Mouse (Mus musculus) brain, embryonic 14.5 days (tissue): Measurements from ENCODE around the gene Muc1. TPM values are rescaled to one million over a fixed set of nuclear protein-coding genes. Genes with fewer than 3 reads are reported as not detected.

Experiments used
- DNase-seq: peaks from one replicate; pipeline ENCODE4 v3.0.0-alpha.2; 2011; ENCODE audit warnings: low read depth
- CTCF ChIP-seq: fragments of 200-500 bp; IDR thresholded peaks from 2 replicates; pipeline ENCODE4 v1.5.1; 2012; ENCODE audit warnings: inconsistent platforms, mild to moderate bottlenecking, moderate library complexity, borderline replicate concordance; ENCODE audit not compliant: insufficient read depth, insufficient read length; ENCODE audit errors: extremely low read depth
- POLR2A ChIP-seq: fragments of 200-500 bp; IDR thresholded peaks from 2 replicates; pipeline ENCODE4 v1.6.1; 2012; ENCODE audit warnings: mild to moderate bottlenecking, inconsistent platforms, borderline replicate concordance; ENCODE audit not compliant: poor library complexity, insufficient read depth, insufficient read length, severe bottlenecking; ENCODE audit errors: extremely low read depth
- polyA plus RNA-seq: library from polyadenylated mRNA; depleted of rRNA; stranded (reverse); fragments of >200 nt; gene quantifications from 2 replicates; pipeline ENCODE4 v1.2.3, GENCODE M21; 2012

Muc1 gene
- polyA plus RNA-seq, 1 experiment: 9.3 TPM

DNA sequence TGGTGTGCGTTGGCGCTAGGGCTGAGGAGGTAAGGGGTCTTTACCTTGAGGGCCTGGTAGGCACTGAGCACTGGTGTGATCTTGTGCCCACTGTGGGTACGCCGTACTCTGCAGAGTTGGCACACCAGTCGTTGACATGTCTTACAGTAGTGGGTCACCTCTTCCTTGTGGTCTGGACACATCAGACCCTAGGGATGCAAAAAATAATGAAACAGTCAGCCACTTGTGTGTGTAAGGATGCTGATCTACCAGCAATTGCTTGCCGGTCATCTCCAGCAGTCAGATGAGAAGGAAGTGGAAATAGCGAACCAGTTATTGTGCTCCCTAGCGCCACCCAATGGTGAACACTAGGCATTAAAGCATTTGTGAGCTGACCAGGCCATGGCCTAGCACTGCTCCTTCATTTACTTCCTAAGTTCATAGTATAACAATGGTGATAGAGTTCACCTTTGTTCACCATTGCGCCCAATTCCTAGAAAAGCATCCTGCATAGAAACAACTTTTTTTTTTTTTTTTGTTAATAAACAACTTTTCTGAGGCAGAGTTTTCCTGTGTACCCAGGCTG lies 13.6 kb downstream of the Muc1 start:
- no peak for TF ChIP-seq POLR2A
- peak; percentile 70; the same call in 1 of the 2 replicates for TF ChIP-seq CTCF
- DNase-seq: peak; percentile 69

- peak; percentile 66 for DNase-seq
- TF ChIP-seq CTCF (peak; percentile 56; the same call in 1 of the 2 replicates), POLR2A (no peak)
Observed at GRCm38 (mm10) chr3:89243609-89244008, 14.8 kb downstream of the Muc1 start.

DNA sequence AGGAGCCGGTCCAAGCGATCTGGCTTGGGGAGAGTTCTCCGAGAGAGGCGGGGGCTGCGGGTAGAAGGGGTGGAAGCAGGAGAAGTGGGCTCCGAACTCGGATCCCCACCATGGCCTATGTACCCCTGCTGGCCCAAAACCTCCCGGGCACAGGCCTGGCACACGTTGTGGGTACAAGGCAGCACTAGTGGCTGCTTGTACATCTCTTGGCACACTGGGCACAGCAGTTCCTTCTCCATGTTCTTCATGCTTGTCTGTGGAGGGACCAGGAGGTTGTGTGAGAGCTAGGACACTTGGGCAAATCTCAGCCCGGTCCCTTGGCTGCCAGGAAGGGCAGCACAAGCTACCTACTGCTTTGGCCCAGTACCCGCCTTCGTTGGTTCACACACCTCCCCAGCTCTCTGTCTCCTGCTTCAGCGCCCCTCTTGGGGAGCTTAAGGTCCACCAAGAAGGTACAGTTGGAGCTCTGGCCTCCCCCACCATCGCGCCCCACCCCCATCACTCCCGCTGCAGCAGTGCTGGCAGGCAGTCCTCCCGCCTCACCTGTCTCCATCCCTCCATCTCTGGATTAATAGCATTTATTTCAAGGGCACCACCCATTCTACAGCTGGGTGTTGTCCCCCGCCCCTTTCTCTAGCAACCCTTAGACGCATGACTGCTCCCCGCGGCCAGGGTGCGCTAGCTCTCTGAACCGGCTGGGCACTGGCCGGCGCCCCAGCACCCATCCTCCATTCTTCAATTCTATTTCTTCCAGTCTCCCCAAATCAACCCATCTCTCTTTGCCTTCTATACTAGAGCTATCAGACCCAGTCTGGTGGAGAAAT lies 15.5 kb downstream of the Muc1 start:
- DNase-seq: peak; percentile 31
- TF ChIP-seq CTCF (peak; percentile 31; the same call in 1 of the 2 replicates), POLR2A (no peak)

- TF ChIP-seq POLR2A (peak; percentile 18; the same call in 1 of the 2 replicates), CTCF (no peak)
- peak; percentile 96 for DNase-seq
Observed at GRCm38 (mm10) chr3:89244982-89245687, 16.3 kb downstream of the Muc1 start.

DNA sequence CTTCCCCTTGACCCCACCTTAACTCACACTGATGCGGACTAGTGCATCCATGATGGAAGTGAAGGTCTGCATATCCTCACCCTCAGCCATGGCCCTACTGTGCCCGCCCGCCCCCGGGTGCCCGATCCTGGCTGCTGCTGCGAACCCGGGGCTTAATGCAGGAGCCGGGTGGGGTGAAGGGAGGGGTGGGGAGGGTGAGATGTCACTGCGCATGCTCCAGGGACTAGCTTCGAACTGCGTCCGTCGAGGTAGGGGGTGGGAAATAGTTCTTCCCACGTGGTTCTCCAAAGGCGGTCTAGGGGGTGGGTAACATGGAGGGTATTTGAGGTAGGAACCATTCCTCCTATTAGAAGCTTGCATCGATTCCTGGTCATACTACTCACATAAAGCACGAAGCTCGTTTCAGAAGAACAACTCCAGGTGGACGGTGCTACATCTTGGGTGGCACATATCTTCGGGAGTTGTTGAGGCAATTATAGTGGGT lies 16.9 kb downstream of the Muc1 start, which contains the start of gene Krtcap2:
Krtcap2 (plus strand) TSS at position 279 of the 484 bp plus-strand sequence.
- TF ChIP-seq CTCF: no peak
- no peak for TF ChIP-seq POLR2A
- DNase-seq: peak; percentile 94

GRCm38 (mm10) chr3:89246261-89247100 lies 17.6 kb downstream of the Muc1 start, which contains the start of gene Trim46:
Gene Trim46 (minus strand): TSS chr3:89246309.
- DNase-seq: peak; percentile 97
- TF ChIP-seq POLR2A: peak; percentile 18; the same call in 1 of the 2 replicates
- peak; percentile 96 for TF ChIP-seq CTCF

- TF ChIP-seq POLR2A: no peak
- TF ChIP-seq CTCF: no peak
- DNase-seq: no peak
Observed at GRCm38 (mm10) chr3:89247466-89247865, 18.6 kb downstream of the Muc1 start.

DNA sequence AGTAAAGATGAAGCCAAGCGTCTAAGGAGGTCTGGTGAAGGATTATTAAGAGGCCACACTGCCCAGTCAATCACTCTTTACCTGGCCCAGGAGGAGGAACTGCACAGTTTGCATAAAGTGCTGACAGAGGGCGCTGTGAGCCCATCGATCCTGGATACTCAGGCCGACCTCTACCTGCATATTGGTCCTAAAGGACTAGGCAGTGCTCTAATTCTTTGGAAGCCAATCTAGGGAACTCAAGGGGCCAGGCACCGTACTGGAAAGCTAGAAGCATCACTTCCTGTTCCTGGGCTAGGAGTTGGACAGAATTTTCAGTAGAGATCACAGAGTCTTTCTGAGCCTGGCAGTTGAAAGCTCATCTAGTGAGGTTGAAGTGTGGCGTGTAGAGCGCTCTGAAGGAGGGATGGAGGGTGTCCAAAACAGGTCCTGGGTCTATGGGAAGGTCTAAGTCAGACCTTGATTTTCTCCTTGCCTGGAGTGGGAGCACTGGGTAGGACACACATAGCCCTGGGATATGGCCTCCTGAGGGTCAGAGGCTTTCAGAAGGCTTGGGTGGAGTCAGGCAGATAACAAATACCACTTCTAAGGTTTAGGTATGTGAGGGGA lies 21.7 kb downstream of the Muc1 start:
- peak; percentile 62 for DNase-seq
- TF ChIP-seq POLR2A: no peak
- TF ChIP-seq CTCF: peak; percentile 63

DNA sequence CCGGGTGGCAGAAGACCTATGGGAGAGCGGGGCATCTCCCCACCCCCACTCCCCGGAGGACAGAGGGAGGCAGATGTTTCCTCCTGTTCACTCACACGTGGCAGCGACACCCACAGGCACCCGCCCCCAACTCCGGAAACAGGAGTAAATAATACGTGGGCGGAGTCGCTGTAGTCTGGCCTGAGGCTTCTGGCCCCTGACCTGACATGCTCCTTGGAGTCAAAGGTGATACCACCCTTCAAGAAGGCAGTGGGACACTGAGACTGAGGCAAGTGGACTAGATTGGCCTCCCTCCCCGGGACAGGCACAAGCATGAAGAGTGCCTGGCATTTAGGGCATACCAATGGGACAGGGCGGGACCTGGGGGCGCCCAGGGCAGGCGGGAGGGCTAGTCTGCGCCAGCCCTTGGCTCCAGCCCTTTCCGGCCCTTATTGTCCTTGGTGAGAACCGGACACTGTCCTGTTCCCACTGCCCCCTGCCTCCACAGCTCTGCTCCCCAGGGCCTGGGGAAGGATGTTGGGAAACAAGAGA lies 22.6 kb downstream of the Muc1 start:
- no peak for DNase-seq

DNA sequence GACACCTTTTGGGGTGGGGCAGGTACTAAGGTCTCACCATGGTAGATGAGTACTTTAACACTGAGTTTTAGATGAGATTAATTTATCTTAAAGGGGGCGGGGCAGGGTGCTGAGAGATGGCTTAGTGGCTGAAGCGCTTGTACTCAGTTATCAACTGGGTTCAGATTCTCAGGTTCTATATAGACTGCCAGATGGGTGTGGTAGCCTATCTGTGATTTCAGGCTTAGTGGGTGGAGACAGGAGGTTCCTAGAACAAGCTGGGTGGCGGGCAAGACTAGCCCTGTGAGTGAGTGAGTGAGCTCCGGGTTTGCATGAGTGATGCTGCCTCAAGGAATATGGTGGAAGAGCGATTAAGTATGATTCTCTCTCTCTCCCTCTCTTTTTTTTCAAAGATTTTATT lies 26.1 kb downstream of the Muc1 start:
- no peak for DNase-seq
- TF ChIP-seq POLR2A: no peak
- no peak for TF ChIP-seq CTCF

More for the DNA sequence above, 22.6 kb downstream of the Muc1 start:
- TF ChIP-seq POLR2A (no peak), CTCF (no peak)
